Mouse (Mus musculus) cortical plate, adult 2 months (tissue): ENCODE results near the gene Hectd1. TPM values are rescaled to one million over a fixed set of nuclear protein-coding genes. Genes with fewer than 3 reads are reported as not detected.

Source experiments
- H3K27ac ChIP-seq: fragments of 200-500 bp; 2 replicates; pipeline ENCODE4 v1.5.1; 2012; ENCODE audit warnings: low read length, control low read depth, inconsistent platforms; ENCODE audit not compliant: insufficient read depth
- H3K4me1 ChIP-seq: fragments of 200-500 bp; 2 replicates; pipeline ENCODE4 v1.6.1; 2011; ENCODE audit warnings: low read length; ENCODE audit not compliant: control insufficient read depth, insufficient read depth
- H3K4me3 ChIP-seq: fragments of 200-500 bp; 2 replicates; pipeline ENCODE4 v1.5.1; 2011; ENCODE audit warnings: mild to moderate bottlenecking, low read length, control low read depth; ENCODE audit not compliant: insufficient read depth
- CTCF ChIP-seq: fragments of 200-500 bp; IDR thresholded peaks from 2 replicates; pipeline ENCODE4 v1.5.1; 2011; ENCODE audit warnings: mild to moderate bottlenecking, control low read depth, low read length; ENCODE audit not compliant: insufficient read depth; ENCODE audit errors: extremely low read depth
- POLR2A ChIP-seq: fragments of 200-500 bp; IDR thresholded peaks from 2 replicates; pipeline ENCODE4 v1.6.1; 2011; ENCODE audit warnings: mild to moderate bottlenecking, low read length, control low read depth; ENCODE audit not compliant: insufficient read depth; ENCODE audit errors: extremely low read depth
- polyA plus RNA-seq: library from polyadenylated mRNA; depleted of rRNA; stranded (reverse); fragments of >200 nt; gene quantifications from 2 replicates; pipeline ENCODE4 v1.2.3, GENCODE M21; 2012; rRNA removed

Gene Hectd1
- polyA plus RNA-seq, 1 experiment: 33.0 TPM

DNA sequence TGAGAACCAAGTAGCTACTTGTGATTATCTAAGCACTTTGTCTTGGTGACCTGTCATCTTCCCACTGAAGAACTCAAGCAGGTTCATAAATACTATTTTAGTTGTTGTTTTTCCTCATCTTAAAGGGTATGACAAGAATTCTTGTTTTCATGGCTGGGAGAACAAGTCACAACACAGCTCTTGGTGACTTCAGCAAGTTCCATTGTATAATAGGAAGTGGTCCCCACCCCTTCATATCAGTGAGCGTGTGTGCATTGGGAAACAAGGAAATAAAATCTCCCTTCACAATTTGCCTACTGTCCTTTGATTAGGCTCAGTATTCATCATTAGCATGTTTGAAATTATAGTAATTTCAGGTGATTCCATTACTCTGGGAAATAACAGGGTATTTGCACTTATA is 134.4 kb downstream of the Hectd1 start:
- TF ChIP-seq POLR2A: no peak
- TF ChIP-seq CTCF: no peak
- H3K27ac ChIP-seq: no peak overlapping the region
- no peak overlapping the region for H3K4me3 ChIP-seq
- no peaks in the 10 kb centered on the region for H3K4me1 ChIP-seq

DNA sequence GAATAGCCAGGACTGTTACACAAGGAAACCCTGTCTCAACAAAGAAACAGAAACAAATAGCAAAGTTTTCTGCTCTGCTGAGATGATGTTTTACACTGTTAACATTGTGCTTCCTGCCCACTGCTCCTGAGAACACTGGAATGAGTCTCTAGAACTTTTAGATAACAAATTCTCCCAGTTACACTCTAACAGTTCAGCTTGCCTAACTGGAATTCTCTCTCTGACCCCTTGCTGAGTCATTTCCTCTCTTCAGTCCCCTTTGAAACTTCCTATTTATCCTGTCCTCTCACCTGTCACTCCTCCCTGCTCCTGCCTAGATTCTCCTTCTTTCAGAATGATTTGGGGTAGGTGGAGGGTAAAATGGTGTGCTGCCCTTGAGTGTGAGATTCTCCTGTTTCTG is 135.2 kb downstream of the Hectd1 start:
- Histone ChIP-seq H3K4me3 (no peak overlapping the region), H3K4me1 (no peaks in the 10 kb centered on the region), H3K27ac (no peak overlapping the region)
- TF ChIP-seq POLR2A (no peak), CTCF (no peak)

Other genes with a start within 250 kb of the Hectd1 start
- gene Coch, start 236.2 kb downstream of the Hectd1 start, polyA plus RNA-seq: 40.6 and 53.3 TPM in 2 replicates
- 52.6 and 54.1 TPM in 2 replicates for gene Ap4s1, start 138.5 kb downstream of the Hectd1 start, polyA plus RNA-seq
- 56.0 and 59.0 TPM in 2 replicates for gene Strn3, start 137.6 kb downstream of the Hectd1 start, polyA plus RNA-seq
- gene Heatr5a, start 141.8 kb upstream of the Hectd1 start, polyA plus RNA-seq: 6.3 and 8.2 TPM in 2 replicates
- gene Dtd2, start 177.0 kb upstream of the Hectd1 start, polyA plus RNA-seq: 11.7 and 12.4 TPM in 2 replicates
- not detected in 2 replicates for gene Gpr33, start 198.5 kb upstream of the Hectd1 start, polyA plus RNA-seq